Mouse (Mus musculus) liver, embryonic 11.5 days (tissue): ENCODE measurements around the gene Btbd7. TPM values are rescaled to one million over a fixed set of nuclear protein-coding genes. Genes with fewer than 3 reads are reported as not detected.
A peak's percentile ranks its signal among the peaks of the same experiment; 100 is the strongest.

ENCODE experiments used
- ATAC-seq: fragments of 200-750 bp; cut with Nextera tagmentation; replicated peaks from 2 replicates; pipeline ENCODE4 v1.8.0; 2017; ENCODE audit warnings: moderate number of reproducible peaks, mild to moderate bottlenecking, moderate TSS enrichment, moderate library complexity; ENCODE audit not compliant: low FRiP score
- DNase-seq: peaks from one replicate; pipeline ENCODE4 v3.0.0-alpha.2; 2017; ENCODE audit warnings: low spot score
- H3K27ac ChIP-seq: fragments of 300-500 bp; sonication (generic); 2 replicates; pipeline ENCODE4 v1.5.1; 2014; ENCODE audit warnings: mild to moderate bottlenecking, low read depth, low read length, control low read depth
- H3K27me3 ChIP-seq: fragments of 300-500 bp; sonication (generic); replicated peaks from 2 replicates; pipeline ENCODE4 v1.6.1; 2014; ENCODE audit warnings: low read length, mixed read lengths; ENCODE audit not compliant: control insufficient read depth, insufficient read depth
- H3K36me3 ChIP-seq: fragments of 300-500 bp; sonication (generic); 2 replicates; pipeline ENCODE4 v1.6.1; 2014; ENCODE audit warnings: mild to moderate bottlenecking, low read length, moderate library complexity, mixed read lengths; ENCODE audit not compliant: control insufficient read depth, insufficient read depth
- H3K4me1 ChIP-seq: fragments of 300-500 bp; sonication (generic); replicated peaks from 2 replicates; pipeline ENCODE4 v1.6.1; 2014; ENCODE audit warnings: low read length, mixed read lengths; ENCODE audit not compliant: control insufficient read depth, insufficient read depth
- H3K4me2 ChIP-seq: fragments of 300-500 bp; sonication (generic); 2 replicates; pipeline ENCODE4 v1.6.1; 2014; ENCODE audit warnings: mild to moderate bottlenecking, control low read depth, moderate library complexity
- H3K4me3 ChIP-seq: fragments of 300-500 bp; sonication (generic); 2 replicates; pipeline ENCODE4 v1.5.1; 2014; ENCODE audit warnings: low read depth, low read length, control low read depth
- H3K9ac ChIP-seq: fragments of 300-500 bp; sonication (generic); 2 replicates; pipeline ENCODE4 v1.6.1; 2014; ENCODE audit warnings: low read depth, low read length, control low read depth
- H3K9me3 ChIP-seq: fragments of 300-500 bp; sonication (generic); 2 replicates; pipeline ENCODE4 v1.6.1; 2016; ENCODE audit warnings: low read length, inconsistent platforms, mixed read lengths; ENCODE audit not compliant: control insufficient read depth
- WGBS: fragments of 180-500 bp; shearing (Covaris S2); extraction: QIAGEN DNeasy Blood & Tissue Kit; methylation state at CpG from one replicate; pipeline ENCODE4 v1.1.7; 2014; 5-methylcytosine and 5-hydroxymethylcytosine counted together
- polyA plus RNA-seq: library from polyadenylated mRNA; unstranded; fragments of >200 nt; fragmentation: Nextera tagmentation; extraction: Ambion mirVana; gene quantifications from 2 replicates; pipeline ENCODE4 v1.2.1, GENCODE M21; 2014

Btbd7 gene
- polyA plus RNA-seq, 1 experiment from 2014 or later, result 11.1 TPM

DNA sequence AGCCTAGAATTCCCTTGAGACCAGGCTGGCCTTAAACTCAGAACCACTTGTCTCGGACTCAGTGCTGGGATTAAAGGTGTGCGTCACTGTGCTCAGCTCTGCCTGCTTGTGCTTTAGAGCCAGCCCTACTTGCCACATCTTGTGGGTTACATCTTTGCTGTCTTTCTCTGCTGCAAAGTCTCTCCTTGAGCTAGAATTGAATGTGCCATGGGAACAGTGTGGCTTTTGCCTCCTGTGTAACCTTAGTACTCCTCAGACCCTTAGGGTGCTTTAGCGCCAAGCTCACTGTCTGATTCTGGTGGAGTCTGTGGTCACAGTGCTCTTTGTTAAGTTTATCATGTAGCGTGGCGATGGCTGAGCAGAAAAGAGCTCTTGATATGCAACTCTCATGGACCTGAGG, 105.6 kb downstream of the Btbd7 start:
- no peak overlapping the region for H3K9ac ChIP-seq
- no peak overlapping the region for H3K4me2 ChIP-seq
- H3K4me1 ChIP-seq, result no peaks in the 10 kb centered on the region
- H3K4me3 ChIP-seq, result no peak overlapping the region
- H3K27ac ChIP-seq, result no peak overlapping the region
- ATAC-seq, result no peak
- no peak for DNase-seq
- H3K9me3 ChIP-seq, result no peaks in the 10 kb centered on the region
- no peaks in the 10 kb centered on the region for H3K27me3 ChIP-seq
- peaks cover 55% of the 10 kb centered on the region for H3K36me3 ChIP-seq
- 94% methylated on average over 5 of the region's 5 CpGs for WGBS

DNA sequence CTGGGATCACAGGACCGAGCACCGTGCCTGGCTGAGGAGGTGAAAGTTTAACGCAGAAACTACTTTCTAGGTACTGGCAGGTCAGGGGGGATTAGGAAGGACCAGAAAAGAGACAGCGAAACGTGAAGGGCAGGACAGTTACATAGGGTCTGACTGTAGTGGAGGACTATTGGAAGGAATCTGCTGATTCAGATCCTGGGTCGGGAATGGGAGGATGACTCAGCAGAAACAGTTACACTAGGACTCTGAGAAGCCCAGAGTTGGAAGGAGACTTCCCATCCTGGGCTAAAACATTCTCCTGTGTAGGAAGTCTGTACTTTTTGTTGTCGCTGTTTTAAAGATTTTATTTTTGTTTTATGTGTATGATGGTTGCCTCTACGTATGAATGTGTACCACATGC, 106.7 kb downstream of the Btbd7 start:
- no peak overlapping the region for H3K4me2 ChIP-seq
- no peak overlapping the region for H3K27ac ChIP-seq
- no peak overlapping the region for H3K9ac ChIP-seq
- no peaks in the 10 kb centered on the region for H3K9me3 ChIP-seq
- no peaks in the 10 kb centered on the region for H3K4me1 ChIP-seq
- H3K27me3 ChIP-seq, result no peaks in the 10 kb centered on the region
- 94% methylated on average over 8 of the region's 8 CpGs for WGBS
- H3K36me3 ChIP-seq, result peaks cover 54% of the 10 kb centered on the region
- ATAC-seq (no peak), DNase-seq (no peak)
- no peak overlapping the region for H3K4me3 ChIP-seq

DNA sequence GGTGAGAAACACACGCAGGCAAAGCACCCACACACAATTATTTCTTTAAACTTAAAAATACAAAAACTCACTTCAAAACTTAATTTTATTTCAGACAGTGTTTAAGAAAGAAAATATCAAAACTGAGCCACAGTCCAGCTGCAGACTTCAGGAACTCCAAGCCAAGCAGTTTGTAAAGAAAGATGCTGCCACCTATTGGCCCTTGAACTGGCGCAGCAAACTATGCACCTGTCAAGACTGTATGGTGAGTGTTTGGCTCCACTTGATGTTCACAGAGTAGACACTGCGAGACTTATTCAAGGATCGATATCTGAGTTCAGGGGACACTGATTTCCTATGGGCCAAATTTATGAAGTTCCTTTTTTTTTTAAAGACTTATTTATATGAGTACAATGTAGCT, 109.3 kb downstream of the Btbd7 start:
- DNase-seq, result no peak
- H3K36me3 ChIP-seq, result peaks cover 49% of the 10 kb centered on the region
- no peak overlapping the region for H3K4me2 ChIP-seq
- no peaks in the 10 kb centered on the region for H3K4me1 ChIP-seq
- H3K27me3 ChIP-seq, result no peaks in the 10 kb centered on the region
- no peak overlapping the region for H3K27ac ChIP-seq
- WGBS, result 92% methylated on average over 4 of the region's 4 CpGs
- no peak for ATAC-seq
- no peak overlapping the region for H3K9ac ChIP-seq
- no peak overlapping the region for H3K4me3 ChIP-seq
- no peaks in the 10 kb centered on the region for H3K9me3 ChIP-seq

DNA sequence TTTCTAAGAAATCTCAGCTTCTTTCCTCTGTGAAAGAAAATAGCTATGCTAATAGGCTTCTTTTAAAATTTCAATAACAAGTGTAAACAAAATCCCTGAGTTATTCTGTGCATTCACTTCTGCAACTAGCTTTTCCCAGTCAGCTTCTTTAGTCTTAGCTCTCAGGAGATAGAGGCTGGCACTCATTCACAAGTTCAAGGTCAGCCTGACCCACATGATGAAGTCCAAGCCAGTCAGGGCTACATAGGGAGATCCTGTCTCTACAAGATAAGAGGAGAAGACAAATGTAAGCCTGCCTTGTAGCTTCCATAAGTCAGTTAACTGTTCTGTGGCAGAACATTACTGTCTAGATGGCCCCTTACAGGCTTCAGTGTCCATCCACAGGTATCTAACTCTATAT, 114.6 kb downstream of the Btbd7 start:
- ATAC-seq (no peak), DNase-seq (no peak)
- Histone ChIP-seq H3K4me1 (0 out of 2 replicates have a peak, but pooled peaks cover 2% of the 10 kb centered on the region), H3K27ac (no peak overlapping the region), H3K9ac (no peak overlapping the region), H3K4me2 (no peak overlapping the region), H3K4me3 (no peak overlapping the region), H3K27me3 (no peaks in the 10 kb centered on the region), H3K36me3 (peaks cover 18% of the 10 kb centered on the region), H3K9me3 (no peaks in the 10 kb centered on the region)

DNA sequence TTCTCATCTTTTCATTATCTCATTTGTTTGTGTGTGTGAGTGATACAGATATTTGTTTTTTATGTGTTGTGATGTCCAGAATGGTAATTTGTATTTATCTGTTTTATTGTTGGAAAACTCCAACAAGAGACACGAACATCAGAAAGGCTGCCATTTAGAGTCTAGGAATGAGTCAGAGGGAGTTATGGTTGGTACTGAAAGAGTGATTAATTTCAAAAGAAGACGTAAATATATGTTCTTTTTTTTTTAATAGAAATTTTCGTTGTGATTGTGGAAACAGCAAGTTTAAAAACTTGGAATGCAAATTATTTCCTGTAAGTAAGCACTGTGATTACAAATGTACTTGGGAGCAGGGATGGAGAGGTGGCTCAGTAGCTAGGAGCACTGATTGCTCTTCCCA, 116.6 kb downstream of the Btbd7 start:
- ATAC-seq (no peak), DNase-seq (no peak)
- WGBS, result 91% methylated on average over 3 of the region's 3 CpGs
- no peaks in the 10 kb centered on the region for H3K9me3 ChIP-seq
- H3K36me3 ChIP-seq, result peaks cover 9% of the 10 kb centered on the region
- H3K4me1 ChIP-seq, result peaks cover 2% of the 10 kb centered on the region; the same call in 1 of the 2 replicates
- H3K4me3 ChIP-seq, result no peak overlapping the region
- no peak overlapping the region for H3K9ac ChIP-seq
- no peaks in the 10 kb centered on the region for H3K27me3 ChIP-seq
- H3K27ac ChIP-seq, result no peak overlapping the region
- H3K4me2 ChIP-seq, result no peak overlapping the region

DNA sequence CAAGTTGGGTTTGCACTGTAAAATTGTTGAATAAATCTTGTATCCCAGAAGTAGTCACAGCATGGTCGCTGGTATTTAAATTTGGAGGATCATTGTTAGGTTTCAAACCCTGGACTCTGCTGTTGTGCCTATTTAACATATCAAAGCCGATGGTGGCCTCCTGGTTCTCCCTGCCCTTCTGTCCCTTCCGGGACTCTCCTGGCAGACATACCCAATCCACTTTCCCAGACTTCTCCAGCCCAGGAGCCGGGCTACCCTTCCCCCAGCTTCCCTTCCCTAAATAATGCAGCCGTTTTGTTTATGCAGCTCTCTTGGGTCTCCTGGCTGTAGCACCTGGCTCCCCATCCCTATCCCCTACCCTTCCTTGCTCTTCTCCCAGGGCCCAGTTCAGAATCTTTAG, 119.3 kb downstream of the Btbd7 start:
- peaks cover 2% of the 10 kb centered on the region; the same call in 1 of the 2 replicates for H3K4me1 ChIP-seq
- 13% methylated on average over 5 of the region's 5 CpGs for WGBS
- no peak overlapping the region; the same call in 1 of the 2 replicates for H3K27ac ChIP-seq
- no peaks in the 10 kb centered on the region for H3K27me3 ChIP-seq
- ATAC-seq (no peak), DNase-seq (no peak)
- H3K36me3 ChIP-seq, result peaks cover 3% of the 10 kb centered on the region; the same call in 1 of the 2 replicates
- peak overlapping the region; percentile 84 for H3K4me3 ChIP-seq
- H3K4me2 ChIP-seq, result peak overlapping the region; percentile 82
- H3K9ac ChIP-seq, result peak overlapping the region; percentile 88
- no peaks in the 10 kb centered on the region for H3K9me3 ChIP-seq

DNA sequence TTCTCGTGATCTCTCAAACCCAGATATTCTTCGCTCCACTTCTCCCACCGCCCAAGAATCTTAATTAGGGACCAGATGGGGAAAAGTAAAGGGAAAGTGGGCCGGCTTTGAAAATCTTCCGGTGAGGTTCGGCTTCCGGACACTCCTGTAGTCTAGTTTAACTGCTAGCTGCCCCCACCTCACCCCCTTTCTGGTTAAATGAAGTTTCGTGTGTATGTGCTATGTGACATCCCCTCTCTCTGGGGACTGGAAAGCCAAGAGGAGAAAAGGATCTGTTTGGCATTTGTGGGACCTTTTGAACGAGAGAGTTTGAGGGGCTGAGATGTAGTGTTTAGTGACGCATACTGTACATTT, 119.9 kb downstream of the Btbd7 start, which contains the start of gene Gm20604:
TSS of gene Gm20604 (minus strand) at position 270 of the 354 bp plus-strand sequence.
- peak within 1 kb of the TSS; percentile 88 for H3K9ac ChIP-seq
- H3K4me2 ChIP-seq, result peak within 1 kb of the TSS; percentile 82
- no peak for DNase-seq
- H3K4me1 ChIP-seq, result peaks cover 2% of the 10 kb centered on the region; the same call in 1 of the 2 replicates
- H3K27ac ChIP-seq, result peak within 1 kb of the TSS; percentile 79
- no peaks in the 10 kb centered on the region for H3K9me3 ChIP-seq
- ATAC-seq, result no peak
- no peaks in the 10 kb centered on the region; the same call in 1 of the 2 replicates for H3K36me3 ChIP-seq
- no peaks in the 10 kb centered on the region for H3K27me3 ChIP-seq
- peak within 1 kb of the TSS; percentile 84 for H3K4me3 ChIP-seq
- WGBS, result 1% methylated on average over 10 of the region's 10 CpGs

DNA sequence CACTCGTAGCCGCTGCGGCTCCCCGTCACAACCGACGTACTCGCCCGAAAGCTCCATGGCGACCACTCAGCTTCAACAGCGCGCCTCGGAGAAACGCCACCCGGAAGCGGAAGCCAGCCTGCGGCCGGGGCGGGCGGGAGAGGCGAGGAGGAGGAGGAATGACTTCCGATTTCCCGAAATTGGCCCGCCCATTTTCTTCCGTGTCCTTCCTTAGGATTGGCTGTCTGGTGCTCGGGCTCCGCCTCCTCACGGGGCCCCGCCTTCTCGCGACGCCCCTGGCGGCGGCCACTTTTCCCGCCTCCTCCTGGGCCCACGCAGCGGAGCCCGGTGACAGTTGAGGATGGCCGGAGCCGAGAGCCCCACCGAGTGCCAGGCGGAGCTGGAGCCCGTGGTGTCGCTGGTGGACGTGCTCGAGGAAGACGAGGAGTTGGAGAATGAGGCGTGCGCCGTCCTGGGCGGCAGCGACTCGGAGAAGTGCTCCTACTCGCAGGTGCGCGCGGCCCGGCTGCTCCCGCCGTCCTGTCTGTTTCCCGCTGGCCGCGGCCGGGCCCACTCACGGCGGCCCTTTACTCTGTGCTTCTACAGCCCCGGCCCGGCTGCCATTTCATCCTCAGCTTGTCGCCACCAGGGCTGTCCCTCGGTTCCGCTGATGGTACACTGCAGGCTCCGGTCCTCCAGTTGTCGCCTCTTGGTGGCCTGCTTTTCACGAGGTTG, 120.4 kb downstream of the Btbd7 start, which contains the start of the genes Gm28051, Gon7 and Ubr7:
TSS of gene Gm28051 (minus strand) at position 77 of the 714 bp plus-strand sequence.
TSS of gene Gon7 (minus strand) at position 115 of the 714 bp plus-strand sequence.
TSS of gene Ubr7 (plus strand) at position 279 of the 714 bp plus-strand sequence.
- Histone ChIP-seq H3K4me3 (peak within 1 kb of the TSS; percentile 84), H3K36me3 (no peaks in the 10 kb centered on the region; the same call in 1 of the 2 replicates), H3K9ac (peak within 1 kb of the TSS; percentile 88), H3K27ac (peak within 1 kb of the TSS; percentile 79), H3K9me3 (no peaks in the 10 kb centered on the region), H3K27me3 (no peaks in the 10 kb centered on the region), H3K4me2 (peak within 1 kb of the TSS; percentile 82), H3K4me1 (peaks cover 2% of the 10 kb centered on the region; the same call in 1 of the 2 replicates)
- WGBS, result under 1% methylated on average over 73 of the region's 73 CpGs
- DNase-seq (peak; percentile 98), ATAC-seq (peak; percentile 91)
